Mouse (Mus musculus) urinary bladder, postnatal 14 days (tissue): ENCODE measurements around the gene Fhod1.

Experiments used
- DNase-seq: peaks from one replicate; pipeline ENCODE4 v3.0.0; 2021; ENCODE audit warnings: low spot score

Fhod1 gene

DNA sequence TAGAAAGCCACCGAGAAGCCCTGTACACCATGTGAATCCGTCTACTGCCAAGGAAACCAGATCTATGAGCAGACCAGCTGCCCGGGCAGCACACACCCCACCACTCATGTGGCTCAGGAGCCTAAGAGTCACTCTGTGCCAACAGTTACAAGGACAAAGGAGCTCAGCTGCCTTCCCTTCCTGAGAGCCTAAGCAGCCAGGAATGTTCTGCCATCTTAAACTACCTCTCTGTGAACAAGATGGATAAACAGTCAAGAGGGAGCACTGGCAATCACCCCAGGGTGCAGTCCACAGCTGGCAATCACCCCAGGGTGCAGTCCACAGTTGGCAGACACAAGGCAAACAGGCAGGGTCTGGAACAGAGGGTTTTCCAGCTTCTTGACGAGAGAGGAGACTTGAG, 29.8 kb downstream of the Fhod1 start:
- no peak for DNase-seq

DNA sequence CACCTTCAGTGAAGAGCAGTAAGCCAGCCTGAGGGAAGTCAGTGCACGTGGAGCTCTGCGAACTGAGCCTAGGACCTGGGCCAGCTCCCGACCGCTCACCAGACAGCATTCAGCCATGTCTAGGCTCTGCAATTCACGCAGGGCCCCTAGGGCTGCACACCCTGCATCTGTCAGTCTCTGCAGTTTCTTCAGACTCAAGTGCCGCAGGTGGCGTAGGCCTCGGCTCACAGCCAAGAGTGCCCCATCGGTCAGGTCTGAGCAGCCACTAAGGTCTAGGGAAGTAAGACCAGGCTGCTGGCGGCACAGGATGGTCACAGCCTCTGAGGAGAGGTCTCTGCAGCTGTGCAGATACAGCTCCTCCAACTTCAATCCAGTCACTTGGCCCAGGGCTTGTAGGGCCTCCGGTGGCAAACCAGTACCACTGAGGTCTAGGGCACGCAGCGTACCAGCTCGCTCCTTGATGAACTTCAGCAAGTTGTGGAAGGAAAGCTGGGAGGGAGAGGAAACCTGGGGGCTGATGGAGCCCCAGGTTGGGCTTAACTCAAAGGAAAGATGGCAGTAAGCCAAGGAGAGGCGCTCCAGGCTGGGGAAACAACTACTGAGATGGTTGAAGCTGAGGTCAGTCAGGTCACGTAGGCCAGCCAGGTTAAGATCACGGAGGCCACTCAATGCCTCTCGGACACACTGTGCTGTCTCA, 32.5 kb downstream of the Fhod1 start:
- DNase-seq = no peak

DNA sequence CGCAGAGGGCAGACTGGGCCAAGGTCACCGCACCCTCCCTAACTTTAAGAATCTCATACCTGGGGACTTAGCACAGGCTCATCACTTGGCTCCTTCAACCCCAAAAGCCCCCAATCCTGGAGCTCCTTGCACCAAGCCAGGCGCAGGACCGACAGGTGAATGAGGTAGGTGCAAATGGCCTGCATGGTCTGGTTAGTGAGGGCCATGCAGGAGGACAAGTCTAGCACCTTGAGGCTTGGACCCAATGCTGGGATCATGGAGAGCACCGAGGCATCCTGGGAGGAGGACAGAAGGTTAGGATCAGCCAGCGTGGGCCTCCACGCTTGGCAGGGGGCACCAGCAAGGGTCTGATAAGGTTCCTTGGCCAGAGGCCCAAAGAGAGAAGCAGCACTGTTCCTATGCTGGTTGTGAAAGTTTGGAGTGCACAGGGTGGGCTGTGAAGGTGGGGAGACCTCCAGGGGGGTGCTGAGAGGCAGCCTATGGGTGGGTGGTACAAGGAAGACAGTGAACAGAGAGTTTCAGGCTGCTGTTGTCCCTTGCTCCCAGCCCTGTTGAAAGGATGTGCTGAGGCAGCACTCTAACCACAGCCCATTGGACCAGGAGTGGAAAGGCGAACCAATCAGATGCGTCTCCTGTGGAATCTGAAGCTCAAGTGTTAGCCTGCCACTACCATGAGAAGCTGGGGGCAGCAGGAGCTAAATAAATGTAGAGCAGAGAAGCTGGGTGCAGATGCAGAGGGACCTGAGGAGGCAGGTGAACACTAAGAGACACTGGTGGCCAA, 33.9 kb downstream of the Fhod1 start:
- no peak for DNase-seq

DNA sequence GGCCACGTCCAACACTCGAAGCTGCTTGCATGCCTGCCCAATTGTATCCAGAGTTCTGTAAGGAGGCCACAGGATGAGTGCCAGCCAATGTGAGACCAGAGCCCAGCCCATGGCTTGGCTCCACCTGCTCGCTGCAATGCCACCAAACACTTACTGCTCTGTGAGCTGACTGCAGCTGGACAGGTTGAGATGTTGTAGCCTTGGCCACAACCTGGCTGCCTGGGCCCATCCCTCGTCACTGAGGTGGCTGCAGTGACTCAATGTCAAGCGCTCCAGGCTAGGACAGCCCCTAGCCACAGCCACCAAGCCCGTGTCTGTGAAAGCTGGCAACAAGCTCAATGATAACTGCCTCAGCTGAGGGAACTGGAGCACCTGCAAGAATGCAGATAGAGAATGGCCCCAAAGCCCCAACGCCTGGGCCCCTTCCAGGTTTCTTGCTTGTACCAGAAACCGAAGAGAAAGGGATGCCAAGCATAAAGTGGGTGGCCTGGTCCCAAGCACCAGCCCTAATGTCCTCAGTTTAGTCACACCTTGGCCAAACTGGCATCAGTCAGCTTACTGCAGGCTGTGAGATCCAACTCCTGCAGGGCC, 34.8 kb downstream of the Fhod1 start:
- no peak for DNase-seq

DNA sequence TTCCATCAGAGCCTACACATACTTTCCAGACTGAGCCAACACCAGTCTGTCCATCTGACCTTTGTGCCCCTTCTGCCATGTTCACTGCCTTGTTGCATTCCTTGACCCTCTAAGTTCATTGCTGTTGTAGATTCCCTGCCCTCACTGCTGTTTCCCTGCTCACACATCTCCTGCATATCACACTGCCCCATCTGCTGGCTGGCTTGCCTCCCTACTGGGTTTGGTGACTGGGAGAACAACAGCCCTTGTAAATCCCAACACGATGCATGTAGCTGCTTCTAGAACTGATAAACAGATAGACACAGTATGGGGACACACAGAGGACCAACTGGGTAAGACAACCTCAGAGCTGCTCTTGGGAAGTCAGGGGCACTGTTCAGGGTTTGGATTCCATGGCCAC, 36.0 kb downstream of the Fhod1 start:
- no peak for DNase-seq

DNA sequence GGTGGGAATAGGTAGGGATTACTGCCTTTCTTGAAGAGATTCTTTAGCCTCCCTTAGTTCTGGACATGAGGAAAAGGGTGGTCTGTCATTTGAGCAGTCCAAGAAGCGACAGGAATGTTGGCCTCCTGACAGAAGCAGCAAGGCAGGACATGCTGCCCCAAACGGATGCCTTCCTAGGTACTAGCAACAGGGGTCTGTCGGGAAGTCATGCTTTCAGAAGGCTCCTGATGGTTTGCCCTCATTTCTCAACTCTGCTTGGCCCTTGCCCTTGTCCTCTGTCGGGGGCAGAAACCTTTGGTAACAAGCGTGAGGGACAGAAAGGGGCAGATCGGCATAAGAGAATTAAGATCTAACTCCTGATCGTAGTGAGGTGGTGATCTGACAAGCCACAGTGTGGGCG, 37.6 kb downstream of the Fhod1 start:
- no peak for DNase-seq

DNA sequence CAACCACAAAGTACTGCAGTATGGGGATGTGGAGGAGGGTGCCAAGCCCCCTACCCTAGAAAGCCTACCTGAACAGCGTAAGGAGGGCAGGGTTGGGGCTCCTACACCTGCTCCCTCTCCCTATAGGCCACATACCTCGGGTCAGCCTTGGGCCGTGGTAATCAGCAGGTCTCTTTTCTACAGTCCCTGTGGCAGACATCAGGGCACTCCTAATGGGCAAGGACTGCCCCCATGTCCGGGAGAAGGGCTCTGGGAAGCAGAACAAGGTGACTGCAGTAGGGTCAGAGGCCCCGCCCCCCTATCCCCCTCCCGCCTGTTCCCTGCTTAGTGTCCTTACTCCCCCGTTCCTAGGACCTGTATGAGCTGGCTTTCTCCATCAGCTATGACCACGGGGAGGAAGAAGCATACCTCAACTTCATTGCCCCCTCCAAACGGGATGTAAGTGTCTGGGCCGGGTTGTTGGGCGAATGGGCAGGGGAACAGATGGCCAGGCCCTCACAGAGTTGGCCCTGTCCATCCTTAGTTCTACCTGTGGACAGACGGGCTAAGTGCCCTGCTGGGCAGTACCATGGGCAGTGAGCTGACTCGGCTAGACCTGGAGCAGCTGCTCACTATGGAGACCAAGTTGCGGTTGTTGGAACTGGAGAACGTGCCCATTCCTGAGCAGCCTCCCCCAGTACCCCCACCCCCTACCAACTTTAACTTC, 38.5 kb downstream of the Fhod1 start:
- DNase-seq = no peak

DNA sequence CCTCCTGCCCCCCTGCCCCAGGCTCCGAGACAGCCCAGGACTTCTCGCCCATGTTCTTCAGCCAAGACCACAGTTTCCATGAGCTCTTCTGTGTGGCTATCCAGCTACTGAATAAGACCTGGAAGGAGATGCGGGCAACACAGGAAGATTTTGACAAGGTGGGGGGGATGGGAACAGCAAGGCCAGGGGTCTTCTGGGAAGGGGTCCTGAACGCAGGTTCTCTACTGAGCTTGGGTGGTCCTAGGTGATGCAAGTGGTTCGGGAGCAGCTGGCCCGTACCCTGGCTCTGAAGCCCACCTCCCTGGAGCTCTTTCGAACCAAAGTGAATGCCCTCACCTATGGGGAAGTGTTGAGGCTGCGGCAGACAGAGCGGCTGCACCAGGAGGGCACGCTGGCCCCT, 39.3 kb downstream of the Fhod1 start:
- DNase-seq = no peak

DNA sequence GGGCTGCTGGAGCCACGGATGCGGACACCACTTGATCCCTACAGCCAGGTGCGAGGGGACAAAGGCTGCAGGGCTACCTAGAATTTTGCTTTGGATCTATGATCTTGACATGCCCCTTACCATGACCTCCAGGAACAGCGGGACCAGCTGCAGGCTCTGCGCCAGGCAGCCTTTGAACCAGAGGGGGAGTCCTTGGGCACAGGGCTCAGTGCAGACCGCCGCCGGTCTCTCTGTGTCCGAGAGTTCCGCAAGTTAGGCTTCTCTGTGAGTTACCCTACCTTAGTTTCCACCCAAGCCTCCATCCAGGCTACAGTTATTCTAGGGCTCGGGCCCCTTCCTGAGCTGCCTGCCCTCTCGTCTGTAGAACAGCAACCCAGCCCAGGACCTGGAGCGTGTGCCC, 40.1 kb downstream of the Fhod1 start:
- DNase-seq = no peak

DNA sequence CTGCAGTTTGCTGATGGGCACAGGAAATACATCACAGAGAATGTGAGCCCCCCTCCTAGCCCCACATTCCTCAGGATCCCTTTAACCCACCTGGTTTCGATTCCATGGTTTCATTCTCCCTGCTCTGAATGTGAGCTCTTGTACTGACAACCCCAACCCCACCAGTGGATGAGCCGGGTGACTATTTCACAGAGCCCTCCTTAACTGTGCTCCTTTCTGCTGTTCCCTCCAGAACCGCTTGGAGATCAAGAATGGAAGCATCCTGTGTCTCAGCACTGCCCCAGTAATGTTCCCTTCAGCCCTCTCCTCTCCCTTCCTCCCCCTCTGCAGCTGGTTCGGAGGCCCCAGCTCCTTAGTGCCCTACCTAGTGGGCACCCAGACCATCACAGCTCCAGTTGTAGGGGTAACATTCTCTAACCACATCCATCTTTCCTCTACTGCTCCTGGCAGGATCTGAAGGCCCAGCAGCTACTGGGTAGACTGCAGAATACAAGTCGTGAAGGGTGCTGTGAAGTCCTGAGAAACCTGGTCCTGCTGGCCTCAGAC, 41.5 kb downstream of the Fhod1 start:
- no peak for DNase-seq

DNA sequence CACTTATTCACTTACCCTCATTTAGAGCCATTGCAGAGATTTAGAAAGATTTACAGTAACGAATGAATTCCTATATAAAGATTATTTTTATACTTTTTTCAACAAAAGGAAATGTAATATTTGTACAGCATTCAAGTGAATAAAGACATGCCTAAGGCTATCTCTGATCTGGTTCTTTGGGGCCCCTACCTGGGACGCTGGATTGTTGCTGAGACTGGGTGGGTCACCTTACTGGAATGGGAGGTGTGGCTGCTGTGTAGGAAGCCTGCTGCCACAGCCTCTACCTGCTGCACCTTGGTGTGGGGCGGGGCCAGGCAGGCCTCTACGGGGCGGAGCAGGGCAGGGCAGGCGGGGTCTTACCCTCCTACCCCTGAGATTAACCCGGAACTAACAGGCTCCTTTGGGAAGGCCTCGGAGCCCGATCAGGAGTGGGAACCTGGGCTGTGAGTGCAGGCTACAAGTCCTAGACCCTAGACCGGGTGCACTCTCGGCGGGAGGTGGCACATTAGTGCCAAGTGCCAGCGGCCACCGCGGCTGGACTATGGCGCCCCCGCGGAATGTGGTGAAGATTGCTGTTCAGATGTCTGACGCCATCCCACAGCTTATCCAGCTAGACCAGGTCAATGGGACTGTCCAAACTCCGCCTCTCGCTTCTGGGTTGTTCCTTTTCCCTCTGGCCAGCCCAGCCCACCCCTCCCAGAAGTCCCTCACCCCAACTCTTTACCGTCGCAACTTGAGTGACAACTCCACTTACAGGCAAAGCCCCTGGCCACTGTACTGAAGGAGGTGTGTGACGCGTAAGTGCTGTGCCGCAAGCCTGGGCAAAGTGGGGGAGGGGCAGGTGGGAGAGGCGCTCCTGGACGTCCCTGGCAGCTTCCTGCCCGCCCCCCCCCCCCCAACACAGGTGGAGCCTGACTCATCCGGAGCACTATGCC, 42.3 kb downstream of the Fhod1 start, which contains the start of gene Elmo3:
TSS of gene Elmo3 (plus strand) at position 391 of the 935 bp plus-strand sequence.
- peak; percentile 90 for DNase-seq

DNA sequence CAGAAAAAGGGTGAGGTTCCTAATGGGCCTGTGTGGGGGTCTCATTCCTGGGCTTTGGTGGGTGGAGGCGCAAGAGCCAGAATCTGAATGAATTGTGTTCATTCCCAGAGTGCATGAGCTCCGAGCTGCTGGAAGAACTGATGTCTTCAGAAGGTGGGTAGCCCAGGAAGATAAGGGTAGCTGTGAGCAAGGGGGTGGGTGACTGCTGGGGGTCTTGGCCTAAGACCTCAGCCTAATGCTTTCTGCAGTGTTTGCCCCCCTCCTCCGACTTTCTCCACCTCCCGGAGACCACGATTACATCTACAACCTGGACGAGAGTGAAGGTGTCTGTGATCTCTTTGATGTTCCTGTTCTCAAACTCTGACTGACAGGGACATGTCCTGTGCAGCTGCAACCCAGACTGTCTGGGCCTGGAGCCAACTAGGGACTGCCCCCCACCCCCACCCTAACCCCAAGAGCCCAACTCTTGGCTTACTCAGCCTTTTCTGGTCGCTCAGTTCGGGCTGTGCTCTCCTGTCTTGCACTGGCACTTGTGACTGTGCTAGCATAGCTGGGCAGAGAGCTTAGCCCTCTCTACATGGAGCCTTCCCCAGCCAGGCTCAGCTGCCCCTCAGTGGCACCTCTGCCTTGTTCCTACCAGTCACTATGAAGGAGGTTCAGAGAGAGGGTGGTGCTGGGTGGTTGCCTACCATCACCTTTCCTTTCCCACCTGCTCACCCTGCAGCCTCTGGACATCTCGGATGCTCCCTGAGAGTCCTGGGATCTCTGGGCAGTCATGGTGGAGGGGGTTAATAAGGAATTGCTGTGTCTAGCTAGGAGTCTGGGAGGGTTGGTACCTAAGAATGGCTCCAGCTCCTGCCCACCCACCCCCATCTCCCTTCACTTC, 43.2 kb downstream of the Fhod1 start:
- DNase-seq = no peak

DNA sequence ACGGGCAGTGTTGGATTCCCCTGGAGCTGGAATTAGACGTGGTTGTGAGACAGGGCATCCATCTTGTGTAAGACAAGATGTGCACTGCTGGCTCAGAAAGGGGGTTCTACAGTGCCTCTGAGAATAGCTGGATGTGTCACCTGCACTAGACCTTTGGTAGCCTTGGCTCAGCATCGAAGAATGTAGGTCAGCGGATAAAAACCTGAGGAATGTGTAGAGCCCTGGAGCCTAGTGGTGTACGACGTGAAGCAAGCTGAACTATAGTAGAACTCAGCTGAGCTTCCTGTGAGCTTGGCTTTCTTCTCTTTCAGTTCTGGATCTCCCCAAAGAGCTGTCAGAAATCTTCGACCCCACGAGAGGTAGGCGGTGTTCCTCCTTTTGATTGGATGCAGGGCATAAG, 43.9 kb downstream of the Fhod1 start:
- DNase-seq = no peak

DNA sequence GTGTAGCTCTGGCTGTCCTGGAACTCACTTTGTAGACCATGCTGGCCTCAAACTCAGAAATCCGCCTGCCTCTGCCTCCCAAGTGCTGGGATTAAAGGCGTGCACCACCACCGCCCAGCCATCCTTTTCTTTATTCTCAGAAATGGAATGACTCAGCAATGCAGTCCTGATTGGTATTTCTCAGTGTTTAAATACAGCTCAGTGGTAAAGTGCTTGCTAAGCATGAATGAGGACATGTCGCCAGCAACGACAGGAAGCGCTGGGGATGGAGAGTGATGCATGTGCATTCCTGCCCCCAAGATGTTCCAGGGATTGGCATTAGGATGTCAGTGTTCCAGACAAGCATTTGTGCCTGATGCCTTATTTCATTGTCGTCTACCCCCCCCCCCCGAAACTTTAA, 44.4 kb downstream of the Fhod1 start:
- DNase-seq = no peak

DNA sequence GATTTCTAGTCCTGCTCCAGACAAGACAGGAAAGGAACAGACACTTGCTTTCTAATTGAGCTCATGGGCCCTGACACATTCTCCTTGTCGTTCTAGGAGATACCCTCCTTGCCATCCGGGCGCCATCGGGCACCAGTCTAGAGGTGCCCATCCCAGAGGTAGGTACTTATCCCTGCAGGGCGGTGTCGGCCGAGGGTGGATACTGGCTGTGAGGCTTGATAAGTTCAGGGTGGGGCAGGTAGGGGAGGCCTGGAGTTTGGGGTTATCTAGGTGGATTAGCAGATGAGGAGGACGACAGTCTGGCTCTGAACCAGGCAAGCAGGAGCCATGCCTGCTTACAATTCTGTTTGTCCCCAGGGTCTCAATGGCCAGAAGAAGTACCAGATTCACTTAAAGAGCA, 47.8 kb downstream of the Fhod1 start:
- no peak for DNase-seq

DNA sequence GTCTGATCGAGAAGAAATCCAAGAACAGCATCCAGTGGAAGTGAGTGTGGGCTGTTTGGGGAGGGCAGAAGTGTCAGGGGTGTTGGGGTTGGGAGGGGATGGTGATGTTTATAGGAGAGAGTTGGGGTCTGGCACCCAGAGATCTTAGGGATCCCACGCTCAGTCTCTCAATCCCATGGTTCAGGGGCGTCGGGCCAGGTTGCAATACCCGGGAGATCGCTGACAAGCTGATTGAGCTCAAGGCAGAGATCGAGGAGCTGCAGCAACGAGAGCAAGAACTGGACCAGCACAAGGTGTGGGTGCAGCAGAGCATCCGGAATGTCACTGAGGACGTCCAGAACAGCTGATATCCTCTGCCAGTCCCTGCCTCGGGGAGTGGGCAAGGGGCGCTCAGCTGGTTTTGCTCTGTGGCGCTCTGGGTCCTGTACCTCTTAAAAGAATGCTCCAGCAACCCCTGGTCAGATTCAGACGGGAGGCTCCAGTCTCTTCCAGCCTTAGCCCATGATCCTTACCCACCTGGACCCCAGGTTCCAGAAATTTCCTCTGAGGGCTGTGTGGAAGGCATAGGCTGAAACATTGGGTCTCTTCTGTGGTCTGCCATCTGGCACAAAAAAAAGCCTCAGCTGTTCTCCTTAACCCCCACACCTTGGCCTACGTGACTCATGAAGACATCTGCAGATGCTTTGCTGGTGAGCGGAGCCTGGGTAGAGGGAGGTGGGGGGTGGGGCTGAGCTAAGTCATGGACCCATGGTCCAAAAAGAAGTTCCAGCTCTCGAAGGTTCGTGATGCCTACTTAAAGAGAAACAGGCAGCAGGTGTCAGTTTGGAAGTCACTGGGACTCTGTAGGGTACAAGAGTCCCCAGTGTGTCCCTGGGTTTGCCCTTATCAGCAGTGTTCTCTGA, 49.2 kb downstream of the Fhod1 start:
- no peak for DNase-seq

DNA sequence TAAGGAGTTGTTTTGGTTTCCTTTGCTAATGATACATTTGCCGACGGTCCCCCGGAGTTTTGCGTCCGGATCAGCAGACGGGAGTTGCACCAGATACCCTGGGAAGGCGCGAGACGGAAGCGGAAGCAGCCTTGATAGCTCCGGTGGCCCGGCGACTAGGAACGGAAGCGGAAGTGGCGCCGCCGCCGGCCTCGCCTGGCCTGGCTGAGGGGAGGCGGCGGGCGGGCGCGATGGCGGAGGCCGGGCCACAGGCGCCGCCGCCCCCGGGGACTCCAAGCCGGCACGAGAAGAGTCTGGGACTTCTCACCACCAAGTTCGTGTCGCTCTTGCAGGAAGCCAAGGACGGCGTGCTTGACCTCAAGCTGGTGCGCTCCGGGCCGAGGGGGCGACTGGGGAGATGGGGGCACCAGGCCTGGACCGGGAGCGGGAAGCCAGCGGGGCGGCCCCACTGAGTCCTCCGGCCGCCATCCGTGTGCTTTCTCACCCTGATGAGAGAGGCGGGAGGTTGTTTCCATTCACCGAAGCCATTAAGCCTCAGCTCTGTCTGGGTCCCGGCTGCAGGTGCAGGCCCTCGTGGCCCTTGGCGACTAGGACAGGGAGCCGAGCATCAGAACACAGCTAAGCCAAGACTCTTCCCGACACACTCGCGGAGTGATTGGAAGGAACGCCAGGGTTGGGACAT, 50.1 kb downstream of the Fhod1 start, which contains the start of gene E2f4:
TSS of gene E2f4 (plus strand) at position 153 of the 682 bp plus-strand sequence.
- peak; percentile 93 for DNase-seq

DNA sequence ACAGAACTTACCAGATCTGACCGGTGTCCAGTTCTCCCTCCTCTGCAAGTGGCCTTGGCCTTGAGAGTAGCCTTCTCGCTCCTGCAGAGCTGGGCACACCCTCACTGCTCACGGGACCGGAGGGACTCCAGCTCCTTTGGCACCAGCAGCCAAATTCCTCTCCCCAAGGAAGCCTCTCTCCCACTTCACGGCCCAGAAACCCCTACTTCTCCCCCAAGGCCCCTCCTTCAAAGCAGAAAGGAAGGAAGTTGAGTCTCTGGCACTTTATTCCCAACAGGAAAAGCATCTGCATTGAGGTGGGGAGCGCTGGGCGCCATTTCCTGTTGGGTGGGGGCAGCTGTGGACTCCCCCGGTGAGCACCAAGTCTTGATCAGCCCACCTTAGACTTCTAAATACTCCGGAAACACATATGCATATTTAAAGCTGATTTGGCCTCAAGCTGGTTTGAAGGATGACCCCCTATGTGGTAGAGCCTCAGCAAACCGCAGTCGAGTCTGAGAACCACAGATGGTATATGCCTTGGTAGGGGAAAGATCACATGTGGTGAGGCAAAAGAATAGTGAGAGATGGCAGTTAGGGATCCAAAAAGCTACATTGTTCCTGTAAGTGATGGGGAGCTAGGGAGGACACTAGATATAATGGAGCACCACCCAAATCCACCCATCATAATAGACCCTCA, 51.7 kb downstream of the Fhod1 start, which contains the start of gene Exoc3l:
TSS of gene Exoc3l (minus strand) at position 207 of the 679 bp plus-strand sequence.
- DNase-seq = no peak
